Mouse (Mus musculus): ENCODE results near the gene Ccr6. TPM values are rescaled to one million over a fixed set of nuclear protein-coding genes. Genes with fewer than 3 reads are reported as not detected.

The Ccr6 gene
- polyA plus RNA-seq (2017; shearing (Covaris generic)): 10 to 100 TPM; 15.8 to 23.5 TPM

GRCm38 (mm10) chr17:8235743-8236142 is at the start of gene Ccr6:
Ccr6 (plus strand) TSS chr17:8236043.

GRCm38 (mm10) chr17:8282821-8283525 is 47.1 kb downstream of the Ccr6 start, which contains the start of gene Mpc1:
Mpc1 (plus strand) TSS chr17:8282904.

Other genes with a start within 250 kb of the Ccr6 start
- under 1 TPM; 0.16 to 0.68 TPM for gene Gm49673, start 88.3 kb upstream of the Ccr6 start, polyA plus RNA-seq (2017; shearing (Covaris generic))
- gene Rnaset2a, start 87.9 kb upstream of the Ccr6 start, polyA plus RNA-seq (2017; shearing (Covaris generic)): 10 to 100 TPM; 62.0 to 99.3 TPM
- gene Fgfr1op, start 70.5 kb upstream of the Ccr6 start, polyA plus RNA-seq (2017; shearing (Covaris generic)): 10 to 100 TPM; 15.8 to 25.0 TPM
- 100 to 1,000 TPM; 157 to 172 TPM for gene Mpc1, start 46.9 kb downstream of the Ccr6 start, polyA plus RNA-seq (2017; shearing (Covaris generic))
- gene Sft2d1, start 75.1 kb downstream of the Ccr6 start, polyA plus RNA-seq (2017; shearing (Covaris generic)): 100 to 1,000 TPM; 181 to 232 TPM
- gene Prr18, start 101.4 kb downstream of the Ccr6 start, polyA plus RNA-seq (2017; shearing (Covaris generic)): under 1 TPM in 1 of 2 experiments, not detected in 1; 0.25 TPM
- not detected for gene T2, start 119.9 kb downstream of the Ccr6 start, polyA plus RNA-seq (2017; shearing (Covaris generic))
- gene T, start 198.4 kb downstream of the Ccr6 start, polyA plus RNA-seq (2017; shearing (Covaris generic)): under 1 TPM in 1 of 2 experiments, not detected in 1; 0.31 TPM

Measured in activated CD4-positive, CD25-positive, alpha-beta regulatory T cell (primary cell).